Mouse (Mus musculus) pancreas, adult 10 weeks (tissue): ENCODE results near the gene Olfr1137. TPM values are rescaled to one million over a fixed set of nuclear protein-coding genes. Genes with fewer than 3 reads are reported as not detected.

Experiments used
- polyA plus RNA-seq: library from polyadenylated mRNA; stranded (reverse); fragments of 350-450 nt; fragmentation: Illumina TruSeq; extraction: RNeasy Lipid Tissue Mini Kit (QIAGEN cat#74804); gene quantifications from one replicate; pipeline ENCODE4 v1.2.3, GENCODE M21; 2015; ENCODE audit warnings: low read depth, low replicate concordance; ENCODE audit not compliant: insufficient read depth

Gene Olfr1137
- polyA plus RNA-seq: not detected

DNA sequence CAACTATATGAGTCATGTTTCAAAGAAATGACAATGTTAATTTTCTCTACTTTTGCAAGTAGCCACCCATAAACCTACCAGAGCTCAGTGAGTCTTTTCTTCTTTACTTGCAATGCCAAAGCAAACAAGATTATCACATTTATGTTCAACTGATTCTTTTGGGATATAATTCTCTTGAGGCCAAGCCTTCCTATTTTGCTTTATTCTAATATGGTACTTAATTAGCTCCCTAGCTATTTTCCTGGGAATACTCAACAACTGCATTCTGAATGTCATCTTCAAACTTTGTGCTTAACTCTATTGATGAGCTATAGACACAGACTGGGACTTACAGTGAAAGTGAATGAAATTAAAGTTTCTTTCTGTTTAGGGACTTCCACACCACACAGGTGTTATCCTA lies at the start of gene Olfr1137:
Gene Olfr1137, minus strand, starts transcription at position 101 of the 400 bp plus-strand sequence.

DNA sequence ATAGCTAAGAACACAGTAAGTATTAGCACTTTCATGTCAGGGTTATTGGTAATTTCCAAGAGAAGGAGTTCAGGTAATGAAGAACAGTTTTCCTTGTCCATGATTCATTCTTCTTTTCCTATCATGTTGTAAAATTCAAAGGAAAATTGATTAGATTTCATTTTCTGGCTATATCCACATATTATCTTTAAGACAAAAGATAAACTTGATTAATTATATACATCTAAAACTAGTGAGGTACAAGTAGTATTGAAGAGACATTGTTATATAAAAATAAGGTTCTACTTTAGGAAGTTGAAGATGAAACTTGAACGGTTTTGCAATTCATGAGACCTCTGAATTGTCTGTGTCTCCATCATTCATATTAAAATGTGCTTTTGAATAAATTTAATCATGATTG lies 40.9 kb upstream of the Olfr1137 start, which contains the start of gene Olfr1141:
Gene Olfr1141, minus strand, starts transcription at position 101 of the 400 bp plus-strand sequence.

GRCm38 (mm10) chr2:87743452-87743851 lies 30.5 kb upstream of the Olfr1137 start, which contains the start of gene Olfr1140:
Gene Olfr1140 (plus strand): TSS chr2:87743752.

DNA sequence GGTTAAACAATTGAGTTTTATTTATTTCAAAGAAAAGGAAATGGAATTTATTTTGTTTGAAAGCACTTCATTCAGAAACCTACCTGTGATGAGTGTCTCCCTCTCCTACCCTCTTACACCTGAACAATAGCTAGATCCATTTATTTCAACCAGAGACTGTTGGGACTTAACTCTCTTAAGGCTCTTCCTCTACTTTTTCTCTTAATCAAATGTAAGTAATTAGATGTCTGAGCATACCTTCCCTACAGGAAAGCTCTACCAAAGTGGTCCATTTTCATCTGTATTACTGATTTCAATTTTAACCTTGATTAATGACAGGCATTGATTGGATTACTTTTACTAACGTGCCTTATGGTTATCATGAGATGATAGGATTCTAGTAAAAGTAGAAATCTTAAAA lies 26.9 kb upstream of the Olfr1137 start, which contains the start of gene Olfr1138:
Gene Olfr1138, minus strand, starts transcription at position 101 of the 400 bp plus-strand sequence.

DNA sequence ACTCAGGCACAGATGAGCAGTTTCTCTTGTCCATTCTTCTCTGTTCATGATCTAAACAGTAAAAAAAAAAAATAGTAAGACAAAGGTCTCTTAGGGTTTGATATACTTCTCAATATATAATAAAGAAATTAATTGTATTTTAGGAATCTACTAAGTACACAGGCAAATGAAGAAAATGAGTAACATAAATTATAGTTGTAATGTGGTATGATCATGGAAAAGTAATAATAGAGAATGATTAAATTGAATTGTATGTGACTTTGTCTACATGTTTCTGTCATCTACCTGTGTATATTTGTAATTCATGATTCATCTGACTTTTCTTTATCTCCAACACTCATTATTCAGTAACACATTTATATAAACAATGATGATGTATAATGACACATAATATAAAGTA lies 19.1 kb downstream of the Olfr1137 start, which contains the start of gene Olfr1136:
Gene Olfr1136, minus strand, starts transcription at position 101 of the 400 bp plus-strand sequence.

GRCm38 (mm10) chr2:87673564-87673963 lies 39.4 kb downstream of the Olfr1137 start, which contains the start of gene Olfr1135:
Gene Olfr1135 (minus strand): TSS chr2:87673664.

Other genes with a start within 250 kb of the Olfr1137 start
- gene Pramel7, start 216.1 kb downstream of the Olfr1137 start, polyA plus RNA-seq: not detected
- gene Pramel6, start 206.6 kb downstream of the Olfr1137 start, polyA plus RNA-seq: not detected
- gene Olfr153, start 181.4 kb downstream of the Olfr1137 start, polyA plus RNA-seq: not detected
- gene Olfr1128, start 167.6 kb downstream of the Olfr1137 start, polyA plus RNA-seq: not detected
- not detected for gene Olfr1129, start 139.3 kb downstream of the Olfr1137 start, polyA plus RNA-seq
- gene Olfr1130, start 107.0 kb downstream of the Olfr1137 start, polyA plus RNA-seq: not detected
- gene Olfr1131, start 86.1 kb downstream of the Olfr1137 start, polyA plus RNA-seq: not detected
- gene Olfr1132, start 75.6 kb downstream of the Olfr1137 start, polyA plus RNA-seq: not detected
- not detected for gene Olfr1133, start 65.8 kb downstream of the Olfr1137 start, polyA plus RNA-seq
- not detected for gene Olfr1134, start 54.7 kb downstream of the Olfr1137 start, polyA plus RNA-seq
- not detected for gene Olfr1135, start 39.5 kb downstream of the Olfr1137 start, polyA plus RNA-seq
- gene Olfr1136, start 19.2 kb downstream of the Olfr1137 start, polyA plus RNA-seq: not detected
- gene Olfr1138, start 26.8 kb upstream of the Olfr1137 start, polyA plus RNA-seq: not detected
- not detected for gene Olfr1140, start 30.6 kb upstream of the Olfr1137 start, polyA plus RNA-seq
- not detected for gene Olfr1141, start 40.8 kb upstream of the Olfr1137 start, polyA plus RNA-seq
- not detected for gene Olfr152, start 66.3 kb upstream of the Olfr1137 start, polyA plus RNA-seq
- gene Olfr1143, start 87.4 kb upstream of the Olfr1137 start, polyA plus RNA-seq: not detected
- not detected for gene Olfr1145, start 96.6 kb upstream of the Olfr1137 start, polyA plus RNA-seq
- not detected for gene Olfr1148, start 117.4 kb upstream of the Olfr1137 start, polyA plus RNA-seq
- not detected for gene Olfr1150-ps1, start 130.8 kb upstream of the Olfr1137 start, polyA plus RNA-seq
- not detected for gene Olfr1151, start 142.7 kb upstream of the Olfr1137 start, polyA plus RNA-seq
- gene Olfr1152, start 153.3 kb upstream of the Olfr1137 start, polyA plus RNA-seq: not detected
- not detected for gene Olfr1153, start 181.8 kb upstream of the Olfr1137 start, polyA plus RNA-seq
- gene Olfr1154, start 192.0 kb upstream of the Olfr1137 start, polyA plus RNA-seq: not detected
- gene Olfr1155, start 232.0 kb upstream of the Olfr1137 start, polyA plus RNA-seq: not detected
- gene Olfr1156, start 239.9 kb upstream of the Olfr1137 start, polyA plus RNA-seq: not detected